Mouse (Mus musculus) megakaryocyte, adult 5-6 weeks (primary cell): ENCODE data around the gene Grid1. TPM values are rescaled to one million over a fixed set of nuclear protein-coding genes. Genes with fewer than 3 reads are reported as not detected.

Experiments used
- ATAC-seq: 2 replicates; pipeline ENCODE4 v1.8.0; 2016; ENCODE audit warnings: mild to moderate bottlenecking, inconsistent platforms; ENCODE audit not compliant: poor library complexity, severe bottlenecking
- total RNA-seq, 2 experiments: library from RNA; stranded (forward) in 1 of 2; stranded (reverse) in 1 of 2; fragments of 153-499, 151-499 nt in 1 of 2; fragments of 221-1000, 200-1000 nt in 1 of 2; gene quantifications; 2 replicates each; pipeline versions ENCODE4 v1.2.3 to v1.2.4; 2015 to 2017

The Grid1 gene
- total RNA-seq, 2 experiments from 2014 or later = not detected

GRCm38 (mm10) chr14:35176021-35176420, 356.1 kb downstream of the Grid1 start:
- ATAC-seq = no peak

- ATAC-seq = no peak
Observed at GRCm38 (mm10) chr14:35179076-35179475, 359.2 kb downstream of the Grid1 start.

- ATAC-seq = no peak
Observed at GRCm38 (mm10) chr14:35185399-35185798, 365.5 kb downstream of the Grid1 start.

- ATAC-seq = no peak
Observed at GRCm38 (mm10) chr14:35192256-35192655, 372.3 kb downstream of the Grid1 start.

GRCm38 (mm10) chr14:35197371-35197770, 377.5 kb downstream of the Grid1 start:
- no peak for ATAC-seq

GRCm38 (mm10) chr14:35198447-35198846, 378.5 kb downstream of the Grid1 start:
- no peak for ATAC-seq

GRCm38 (mm10) chr14:35198899-35199298, 379.0 kb downstream of the Grid1 start:
- ATAC-seq = no peak

GRCm38 (mm10) chr14:35209444-35209843, 389.5 kb downstream of the Grid1 start:
- ATAC-seq = no peak

GRCm38 (mm10) chr14:35219021-35219420, 399.1 kb downstream of the Grid1 start:
- ATAC-seq = no peak

GRCm38 (mm10) chr14:35222196-35222595, 402.3 kb downstream of the Grid1 start:
- no peak for ATAC-seq

GRCm38 (mm10) chr14:35227581-35227980, 407.7 kb downstream of the Grid1 start:
- no peak for ATAC-seq

- ATAC-seq = no peak
Observed at GRCm38 (mm10) chr14:35231384-35231783, 411.5 kb downstream of the Grid1 start.

- ATAC-seq = no peak
Observed at GRCm38 (mm10) chr14:35242882-35243281, 423.0 kb downstream of the Grid1 start.

GRCm38 (mm10) chr14:35244776-35245548, 425.1 kb downstream of the Grid1 start:
- no peak for ATAC-seq

- ATAC-seq = no peak
Observed at GRCm38 (mm10) chr14:35250412-35250811, 430.5 kb downstream of the Grid1 start.

GRCm38 (mm10) chr14:35254477-35254876, 434.6 kb downstream of the Grid1 start:
- no peak for ATAC-seq

- ATAC-seq = no peak
Observed at GRCm38 (mm10) chr14:35270260-35270659, 450.4 kb downstream of the Grid1 start.

- no peak for ATAC-seq
Observed at GRCm38 (mm10) chr14:35309201-35309600, 489.3 kb downstream of the Grid1 start.

- ATAC-seq = no peak
Observed at GRCm38 (mm10) chr14:35313380-35314299, 493.7 kb downstream of the Grid1 start.

GRCm38 (mm10) chr14:35326306-35326705, 506.4 kb downstream of the Grid1 start:
- no peak for ATAC-seq

- no peak for ATAC-seq
Observed at GRCm38 (mm10) chr14:35336561-35336960, 516.7 kb downstream of the Grid1 start.

GRCm38 (mm10) chr14:35356011-35356410, 536.1 kb downstream of the Grid1 start:
- no peak for ATAC-seq
